Mouse (Mus musculus): ENCODE data around the gene Krt72.

Gene Krt72

GRCm38 (mm10) chr15:101786360-101786759, at the start of gene Krt72:
TSS of gene Krt72 (minus strand) at chr15:101786460.
- DNase-seq, result no peak

- no peak for DNase-seq
Observed at GRCm38 (mm10) chr15:101834784-101835328, 48.6 kb upstream of the Krt72 start.

GRCm38 (mm10) chr15:101833131-101833530, 46.9 kb upstream of the Krt72 start:
- no peak for DNase-seq

GRCm38 (mm10) chr15:101829441-101829840, 43.2 kb upstream of the Krt72 start:
- no peak for DNase-seq

GRCm38 (mm10) chr15:101821786-101822185, 35.5 kb upstream of the Krt72 start:
- DNase-seq, result no peak

- no peak for DNase-seq
Observed at GRCm38 (mm10) chr15:101817875-101818274, 31.6 kb upstream of the Krt72 start, which contains the start of gene Krt2. TSS of gene Krt2 (minus strand) at chr15:101818169.

GRCm38 (mm10) chr15:101803052-101803822, 17.0 kb upstream of the Krt72 start:
- no peak for DNase-seq

GRCm38 (mm10) chr15:101802296-101802835, 16.1 kb upstream of the Krt72 start, which contains the start of gene Krt73:
TSS of gene Krt73 (minus strand) at chr15:101802346.
- no peak for DNase-seq

GRCm38 (mm10) chr15:101790867-101791266, 4.6 kb upstream of the Krt72 start:
- no peak for DNase-seq

GRCm38 (mm10) chr15:101773420-101773819, 12.8 kb downstream of the Krt72 start:
- no peak for DNase-seq

GRCm38 (mm10) chr15:101772711-101773081, 13.6 kb downstream of the Krt72 start:
- DNase-seq, result peak; percentile 86

- DNase-seq, result peak; percentile 38
Observed at GRCm38 (mm10) chr15:101772080-101772710, 14.1 kb downstream of the Krt72 start.

GRCm38 (mm10) chr15:101770226-101770625, 16.0 kb downstream of the Krt72 start:
- DNase-seq, result no peak

GRCm38 (mm10) chr15:101742711-101743110, 43.5 kb downstream of the Krt72 start, which contains the start of gene Krt71:
TSS of gene Krt71 (minus strand) at chr15:101743109.
- DNase-seq, result no peak

GRCm38 (mm10) chr15:101737786-101738185, 48.5 kb downstream of the Krt72 start:
- DNase-seq, result no peak

GRCm38 (mm10) chr15:101730653-101731052, 55.6 kb downstream of the Krt72 start:
- no peak for DNase-seq

All from thymus, postnatal 4 days (tissue).